Mouse (Mus musculus): ENCODE data around the gene Zswim8. TPM values are rescaled to one million over a fixed set of nuclear protein-coding genes. Genes with fewer than 3 reads are reported as not detected.

Gene Zswim8
- total RNA-seq (2023) = 100 to 1,000 TPM; 103 to 108 TPM

DNA sequence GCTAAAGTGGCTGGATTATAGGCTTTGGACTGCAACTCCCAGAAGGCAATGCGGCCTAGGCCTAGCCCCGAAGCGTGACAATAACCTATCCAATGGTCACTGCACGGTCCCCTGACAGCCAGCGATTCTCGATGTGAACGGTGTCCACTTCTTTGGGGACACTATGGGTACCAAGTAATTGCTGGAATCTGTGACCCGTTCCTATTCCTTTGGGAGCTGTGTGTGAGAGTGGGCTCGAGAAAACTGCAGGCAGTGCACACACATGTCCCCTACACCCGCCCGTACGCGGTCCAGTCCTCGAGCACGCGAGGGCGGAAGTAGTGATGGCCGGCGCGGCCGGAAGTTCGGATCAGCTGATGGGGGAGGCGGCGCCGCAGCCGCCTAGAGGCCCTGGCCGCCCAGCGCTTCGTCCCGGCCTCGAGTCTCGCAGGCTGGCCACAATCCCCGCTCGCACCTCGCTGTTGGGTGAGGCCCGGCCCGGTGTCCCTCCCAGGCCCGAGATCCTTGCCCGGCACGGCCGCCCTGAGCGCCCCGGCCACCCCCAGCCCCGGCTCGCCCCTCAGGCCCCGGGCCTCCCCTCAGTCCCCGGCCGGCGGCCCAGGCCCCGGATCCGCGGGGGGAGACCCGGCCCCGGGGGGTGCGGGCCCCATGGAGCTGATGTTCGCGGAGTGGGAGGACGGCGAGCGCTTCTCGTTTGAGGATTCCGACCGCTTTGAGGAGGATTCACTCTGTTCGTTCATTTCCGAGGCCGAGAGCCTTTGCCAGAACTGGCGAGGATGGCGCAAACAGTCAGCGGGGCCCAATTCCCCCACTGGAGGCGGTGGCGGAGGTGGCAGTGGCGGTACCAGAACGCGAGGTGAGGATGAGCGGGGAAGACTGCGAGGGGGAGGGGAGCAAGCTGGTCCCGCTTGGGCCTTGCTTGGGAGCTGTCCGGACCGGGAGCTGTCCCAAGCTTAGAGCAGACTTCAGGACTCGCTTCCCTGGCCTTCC, at the start of gene Zswim8:
Gene Zswim8, plus strand, starts transcription at position 352 of the 990 bp plus-strand sequence.

DNA sequence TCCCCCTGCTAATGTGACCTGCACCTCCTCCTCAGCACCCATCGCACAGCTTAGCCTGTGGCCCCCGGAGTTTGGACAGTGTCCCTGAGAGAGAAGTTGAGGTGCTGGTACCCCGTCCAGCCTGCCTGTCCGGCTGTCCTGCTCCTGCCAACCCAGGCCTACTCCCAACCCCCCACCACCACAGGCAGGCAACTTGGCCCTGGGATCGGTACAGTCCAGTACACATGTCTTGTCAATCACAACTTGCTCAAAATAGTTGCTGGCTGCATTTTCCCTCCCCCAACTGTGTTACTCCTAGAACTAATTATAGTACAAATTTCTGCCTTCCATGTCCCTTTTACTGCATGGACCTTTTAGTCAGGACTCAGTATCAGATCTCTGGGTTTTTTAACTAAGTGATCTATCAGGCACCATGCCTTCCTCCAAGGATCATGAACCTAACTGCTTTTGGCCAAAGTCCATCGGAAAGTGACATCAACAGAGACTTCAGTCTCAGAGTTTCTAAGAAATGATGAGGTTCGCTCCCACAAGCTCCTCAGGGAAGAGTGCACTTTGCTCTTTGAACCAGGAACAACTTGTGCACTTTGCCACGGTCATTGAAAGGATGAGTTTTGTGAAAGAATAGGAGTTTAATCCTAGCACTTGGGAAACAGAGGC, 39.1 kb upstream of the Zswim8 start, which contains the start of gene Synpo2l:
Gene Synpo2l, minus strand, starts transcription at position 201 of the 657 bp plus-strand sequence.

DNA sequence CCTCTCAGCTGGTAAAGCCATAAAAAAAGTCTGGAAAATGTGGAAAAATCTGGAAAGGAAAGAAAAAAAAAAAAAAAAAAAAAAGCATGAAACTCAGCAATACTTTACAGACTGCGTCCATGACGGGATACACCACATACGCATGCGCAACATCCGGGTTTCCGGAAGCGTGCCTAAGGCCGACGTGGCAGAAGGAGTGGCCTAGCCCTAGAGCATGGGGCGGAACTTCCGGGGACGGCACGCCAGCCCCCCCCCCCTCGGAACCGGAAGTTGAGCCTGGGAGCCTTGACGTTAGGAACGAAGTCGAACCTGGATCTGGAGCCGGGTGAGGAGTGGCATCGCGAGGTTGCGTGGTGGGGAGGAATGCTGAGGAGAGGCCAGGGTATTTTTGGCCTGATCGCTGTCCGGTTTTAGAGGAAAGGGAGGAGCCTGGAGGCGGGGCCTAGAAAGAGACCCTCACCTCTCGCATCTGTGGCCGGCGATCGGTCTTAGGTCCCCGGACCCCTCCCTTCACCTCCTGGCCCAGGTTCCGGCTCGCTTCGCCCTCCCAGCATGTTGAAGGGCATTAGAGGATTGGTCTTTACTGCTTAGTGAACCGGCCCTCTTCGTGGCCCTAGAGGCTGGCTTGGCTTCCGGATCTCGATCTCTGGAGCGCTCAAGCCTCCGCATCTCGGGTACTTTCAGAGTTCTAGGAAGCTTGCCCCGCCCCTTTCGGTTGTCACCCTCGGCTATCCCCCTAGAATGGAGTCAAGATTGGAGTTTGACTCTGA, 33.1 kb upstream of the Zswim8 start, which contains the start of gene Sec24c:
Gene Sec24c, plus strand, starts transcription at position 245 of the 770 bp plus-strand sequence.

DNA sequence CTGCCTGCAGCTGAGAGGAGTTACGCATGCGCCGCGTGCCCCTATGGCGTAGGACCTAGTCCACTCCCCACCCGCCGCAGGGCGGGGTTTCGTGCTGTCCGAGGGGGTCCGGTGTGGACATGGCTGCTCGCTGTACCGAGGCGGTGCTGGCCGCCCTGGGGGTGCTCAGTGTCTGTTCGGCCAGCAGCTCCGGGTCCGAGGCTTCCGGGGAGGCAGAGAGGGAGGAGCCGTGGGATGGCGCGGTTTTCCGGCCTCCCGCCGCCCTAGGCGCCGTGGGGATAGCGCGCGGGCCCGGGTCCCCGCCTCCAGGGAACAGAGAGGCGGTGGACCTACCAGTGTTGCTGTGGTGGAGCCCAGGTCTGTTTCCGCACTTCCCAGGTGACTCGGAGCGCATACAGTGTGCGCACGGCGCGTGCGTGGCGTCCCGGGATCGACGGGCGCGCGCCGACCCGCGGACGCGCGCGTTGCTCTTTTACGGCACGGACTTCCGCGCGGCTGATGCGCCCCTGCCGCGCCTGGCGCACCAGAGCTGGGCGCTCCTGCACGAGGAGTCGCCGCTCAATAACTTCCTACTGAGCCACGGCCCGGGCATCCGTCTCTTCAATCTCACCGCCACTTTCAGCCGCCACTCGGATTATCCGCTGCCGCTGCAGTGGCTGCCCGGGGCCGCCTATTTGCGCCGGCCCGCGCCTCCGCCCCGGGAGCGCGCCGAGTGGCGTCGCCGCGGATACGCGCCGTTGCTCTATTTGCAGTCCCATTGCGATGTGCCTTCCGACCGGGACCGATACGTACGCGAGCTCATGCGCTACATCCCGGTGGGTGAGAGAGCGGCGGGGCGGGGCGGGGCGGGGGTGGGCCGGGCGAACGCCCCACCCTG, 12.2 kb upstream of the Zswim8 start, which contains the start of gene Fut11:
Gene Fut11, plus strand, starts transcription at position 85 of the 877 bp plus-strand sequence.

DNA sequence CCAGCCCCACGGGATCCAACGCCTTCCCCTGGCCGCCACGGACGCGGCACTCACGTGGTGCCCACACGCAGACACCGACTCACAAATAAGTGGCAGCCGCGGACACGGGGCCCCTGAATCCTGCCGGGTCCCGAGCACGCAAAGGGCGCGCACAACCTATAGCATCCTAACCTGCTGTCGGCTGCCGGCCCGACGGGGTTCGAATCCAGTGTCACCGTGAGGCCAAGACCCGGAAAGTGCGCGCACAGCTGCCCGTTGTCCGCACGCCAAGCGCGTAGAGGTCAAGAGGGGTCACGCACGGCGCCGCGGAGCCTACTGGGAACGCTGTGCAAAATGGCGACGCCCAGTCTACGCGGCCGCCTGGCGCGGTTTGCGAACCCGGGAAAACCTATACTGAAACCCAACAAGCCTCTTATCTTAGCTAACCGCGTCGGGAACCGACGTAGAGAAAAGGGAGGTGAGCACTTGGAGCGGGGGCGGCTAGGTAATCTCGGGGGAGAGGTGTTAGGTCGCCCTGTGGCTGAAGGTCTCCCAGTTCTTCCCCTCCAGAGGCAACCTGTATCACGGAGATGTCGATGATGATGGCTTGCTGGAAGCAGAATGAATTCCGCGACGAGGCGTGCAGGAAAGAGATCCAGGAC, 4.5 kb upstream of the Zswim8 start, which contains the start of gene Chchd1:
Gene Chchd1, plus strand, starts transcription at position 266 of the 641 bp plus-strand sequence.

DNA sequence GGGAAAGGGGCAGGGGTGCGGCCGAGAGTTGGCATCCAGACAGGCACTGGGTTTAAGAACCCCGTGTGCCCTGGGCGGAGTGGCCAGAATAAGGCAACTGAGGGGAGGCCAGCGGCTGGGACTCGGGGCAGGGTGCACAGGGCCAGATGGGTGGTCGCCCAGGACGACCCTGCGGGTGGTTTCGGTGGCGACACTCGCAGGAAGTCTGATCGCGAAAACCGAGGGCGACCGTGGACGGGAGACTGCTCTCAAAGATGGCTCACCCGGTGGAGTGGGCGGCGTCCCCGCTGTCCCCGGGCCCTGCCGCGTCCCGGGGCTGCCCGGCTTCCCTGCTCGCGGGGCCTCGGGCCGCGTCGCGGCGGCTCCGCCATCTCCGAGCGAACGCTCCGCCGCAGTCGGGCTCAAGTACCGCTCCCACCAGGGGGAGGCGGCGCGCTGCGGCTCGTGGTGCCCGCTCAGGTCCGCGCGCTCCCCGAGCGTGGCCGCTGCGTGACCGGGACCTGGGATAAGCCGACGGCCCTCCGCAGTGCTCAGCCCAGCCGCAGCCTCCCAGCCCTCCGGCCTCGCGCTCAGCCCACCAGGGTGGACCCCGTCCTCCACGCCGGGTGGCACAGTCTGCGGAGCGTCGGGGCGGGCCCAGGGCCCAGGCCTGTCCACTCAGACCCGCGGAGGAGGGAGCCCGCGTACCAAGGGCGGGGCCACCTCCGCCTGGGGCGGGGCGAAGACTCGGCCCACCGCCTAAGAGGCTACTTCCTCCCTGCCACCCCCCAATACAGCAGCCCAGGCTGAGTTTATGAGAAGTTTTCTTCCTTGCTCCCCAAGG, 26.8 kb downstream of the Zswim8 start, which contains the start of gene Ndst2:
Gene Ndst2, minus strand, starts transcription at position 611 of the 823 bp plus-strand sequence.

Other genes starting within 250 kb of the Zswim8 start
- 10 to 100 TPM; 50.6 to 61.4 TPM for gene Anxa7, start 227.4 kb upstream of the Zswim8 start, total RNA-seq (2023)
- gene Mss51, start 210.7 kb upstream of the Zswim8 start, total RNA-seq (2023) = 1 to 10 TPM; 2.6 to 2.8 TPM
- gene Ppp3cb, start 161.0 kb upstream of the Zswim8 start, total RNA-seq (2023) = 10 to 100 TPM; 52.7 to 53.5 TPM
- 1 to 10 TPM; 2.1 to 2.6 TPM for gene Usp54, start 66.5 kb upstream of the Zswim8 start, total RNA-seq (2023)
- gene Myoz1, start 51.0 kb upstream of the Zswim8 start, total RNA-seq (2023) = under 1 TPM; 0.40 to 0.42 TPM
- gene Synpo2l, start 39.2 kb upstream of the Zswim8 start, total RNA-seq (2023) = not detected
- 100 to 1,000 TPM; 129 to 175 TPM for gene Sec24c, start 33.2 kb upstream of the Zswim8 start, total RNA-seq (2023)
- gene Fut11, start 12.6 kb upstream of the Zswim8 start, total RNA-seq (2023) = 1 to 10 TPM; 4.9 TPM
- gene Chchd1, start 4.5 kb upstream of the Zswim8 start, total RNA-seq (2023) = 10 to 100 TPM; 19.2 to 24.1 TPM
- 10 to 100 TPM; 37.6 to 47.6 TPM for gene Ndst2, start 27.0 kb downstream of the Zswim8 start, total RNA-seq (2023)
- 10 to 100 TPM; 55.2 to 58.4 TPM for gene Camk2g, start 86.5 kb downstream of the Zswim8 start, total RNA-seq (2023)
- gene Plau, start 129.1 kb downstream of the Zswim8 start, total RNA-seq (2023) = 10 to 100 TPM; 28.2 to 28.4 TPM
- 100 to 1,000 TPM; 154 to 163 TPM for gene Vcl, start 221.8 kb downstream of the Zswim8 start, total RNA-seq (2023)